Mouse (Mus musculus) ovary, postnatal 36 days (tissue): ENCODE data around the gene Fbxo2.
"Not testable (repeated sequence)": the region's sequence is repeated elsewhere in the genome, so short reads cannot be mapped to it uniquely, and the experiment has no call there.

Experiments used
- DNase-seq: peaks from one replicate; pipeline ENCODE4 v3.0.0; 2022; ENCODE audit warnings: low spot score, mixed read lengths

The Fbxo2 gene

DNA sequence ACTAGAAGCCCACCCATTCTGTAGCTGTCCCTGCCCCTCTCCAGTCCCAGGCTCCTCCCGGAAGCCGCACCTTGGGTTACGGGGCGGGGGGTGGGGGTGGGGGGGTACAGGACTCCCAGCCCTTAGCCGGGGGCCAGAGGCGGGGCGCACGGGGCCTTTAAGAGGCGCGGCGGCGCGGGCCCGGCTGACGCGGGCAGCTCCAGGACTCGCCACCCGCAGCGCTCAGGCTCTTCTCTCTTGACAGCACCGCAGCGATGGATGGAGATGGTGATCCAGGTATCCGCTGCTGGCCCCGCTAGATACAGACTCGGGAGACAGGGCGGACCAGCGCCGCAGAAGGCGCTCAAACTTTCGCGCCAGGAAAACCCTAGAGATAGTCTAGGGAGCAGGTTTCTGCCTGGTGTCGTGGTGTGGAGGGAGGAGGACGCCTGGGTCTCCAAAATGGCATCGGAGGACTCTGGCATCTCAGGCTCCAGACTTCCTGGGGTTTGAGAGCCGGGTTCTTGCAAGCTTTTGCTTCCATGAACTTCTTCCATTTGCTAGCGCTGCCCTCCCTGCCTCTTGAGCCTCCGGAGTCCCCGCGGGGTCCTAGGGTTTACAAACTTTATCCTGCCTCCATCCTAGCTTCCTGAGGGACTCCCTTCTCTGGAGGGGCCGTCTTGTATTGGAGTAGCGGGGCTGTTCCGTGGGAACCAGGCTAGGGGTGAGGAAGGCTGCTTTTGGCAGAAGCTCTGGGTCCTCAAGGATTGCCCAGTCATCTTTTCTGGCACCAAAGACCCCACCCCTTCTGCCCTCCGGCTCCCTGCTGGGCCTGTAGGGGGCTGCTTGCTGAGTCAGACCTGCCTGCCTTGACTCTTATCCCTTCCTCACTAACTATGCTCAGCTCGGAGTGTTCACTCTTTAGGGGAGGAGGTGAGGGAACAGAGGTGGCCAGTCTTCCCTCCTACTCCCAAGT, at the start of gene Fbxo2, which contains the start of gene Fbxo44:
Gene Fbxo2 (plus strand): TSS at position 186 of the 955 bp plus-strand sequence.
Gene Fbxo44 (minus strand): TSS at position 47 of the 955 bp plus-strand sequence.
- DNase-seq: peak; percentile 45

DNA sequence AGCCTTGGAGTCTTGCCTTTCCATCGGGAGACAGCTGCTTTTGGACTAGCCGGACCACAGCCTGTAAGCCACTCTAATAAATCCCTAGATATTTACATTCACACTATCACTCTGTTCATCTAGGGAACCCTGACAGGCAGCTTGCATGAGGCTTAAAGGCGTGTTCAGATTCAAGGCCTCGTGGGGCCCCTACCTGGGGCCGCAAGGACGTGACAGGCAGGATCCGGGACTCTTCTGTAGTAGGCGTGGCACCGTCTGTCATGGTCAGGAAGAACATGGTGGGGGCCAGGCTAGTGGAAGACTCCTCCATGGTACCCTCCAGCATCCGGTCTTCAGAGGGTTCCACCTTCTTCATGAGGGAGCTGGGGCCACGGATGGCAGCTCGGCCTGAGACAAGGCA, 47.9 kb upstream of the Fbxo2 start:
- no peak for DNase-seq

DNA sequence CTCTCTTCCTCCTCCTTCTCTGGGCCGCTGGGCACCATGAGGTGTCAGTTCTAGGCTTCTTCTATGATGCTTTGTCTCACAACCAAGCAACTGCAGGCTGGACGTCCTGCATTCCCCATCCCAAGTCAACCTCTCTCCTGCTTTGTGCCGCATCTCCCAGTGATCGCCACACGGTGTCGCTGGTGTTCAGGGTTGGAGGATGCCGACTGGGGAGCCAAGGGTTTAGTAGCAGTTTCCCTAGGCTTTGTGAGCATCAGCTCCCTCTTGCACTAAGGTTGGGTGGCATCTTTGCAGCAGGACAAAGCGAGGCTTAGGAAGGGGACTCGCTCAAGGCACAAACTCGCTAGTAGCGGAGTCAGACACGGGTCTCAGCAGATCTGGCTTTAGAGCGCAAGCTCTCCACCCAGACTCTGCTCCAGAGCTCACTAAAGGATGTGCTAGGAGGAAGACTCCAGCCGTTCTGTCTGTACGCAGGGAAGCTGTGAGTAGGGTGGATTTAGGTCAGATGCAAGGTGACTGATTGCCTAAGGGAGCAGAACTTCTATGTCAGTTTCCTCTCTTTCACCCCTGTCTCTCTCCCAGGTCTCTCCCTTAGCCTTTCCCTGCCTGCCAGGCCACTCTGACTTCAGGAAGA, 45.5 kb upstream of the Fbxo2 start:
- DNase-seq: peak; percentile 83

DNA sequence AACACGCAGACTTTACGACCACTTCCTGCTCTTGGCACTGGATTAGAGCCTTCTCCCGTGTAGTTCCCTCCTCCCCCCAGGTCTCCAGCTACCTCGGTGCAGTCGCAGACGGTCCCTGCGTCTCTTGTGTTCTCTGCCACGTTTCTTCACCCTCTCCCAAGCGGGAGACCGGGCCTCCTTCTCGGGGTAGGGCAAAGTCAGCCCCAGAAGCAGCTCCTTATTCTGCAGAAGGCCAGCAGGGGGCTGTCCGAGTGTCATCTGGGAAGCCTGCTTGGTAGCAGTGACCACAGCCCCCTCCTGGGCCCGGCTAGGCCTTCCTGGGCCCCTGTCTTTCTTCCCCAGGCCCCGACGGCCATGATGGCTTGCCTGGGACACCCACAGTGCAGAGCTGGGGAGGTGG, 45.0 kb upstream of the Fbxo2 start:
- peak; percentile 42 for DNase-seq

DNA sequence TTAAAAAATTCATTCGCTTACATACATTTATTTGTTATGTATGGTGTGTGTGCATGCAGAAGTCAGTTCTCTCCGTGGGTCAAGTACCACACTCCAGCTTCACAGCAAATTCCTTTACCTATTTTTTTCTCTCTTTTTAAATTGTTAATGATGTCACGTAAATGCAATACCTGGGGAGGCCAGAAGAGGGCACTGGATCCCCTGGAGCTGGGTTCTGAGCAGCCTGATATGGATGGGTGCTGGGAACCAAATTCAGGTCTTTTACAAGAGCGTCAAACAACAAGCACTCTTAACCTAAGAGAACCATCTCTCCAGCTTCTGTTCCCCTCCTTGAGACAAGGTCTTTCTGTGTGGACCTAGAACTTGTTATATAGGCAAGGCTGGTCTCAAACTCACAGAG, 43.8 kb upstream of the Fbxo2 start:
- no peak for DNase-seq

DNA sequence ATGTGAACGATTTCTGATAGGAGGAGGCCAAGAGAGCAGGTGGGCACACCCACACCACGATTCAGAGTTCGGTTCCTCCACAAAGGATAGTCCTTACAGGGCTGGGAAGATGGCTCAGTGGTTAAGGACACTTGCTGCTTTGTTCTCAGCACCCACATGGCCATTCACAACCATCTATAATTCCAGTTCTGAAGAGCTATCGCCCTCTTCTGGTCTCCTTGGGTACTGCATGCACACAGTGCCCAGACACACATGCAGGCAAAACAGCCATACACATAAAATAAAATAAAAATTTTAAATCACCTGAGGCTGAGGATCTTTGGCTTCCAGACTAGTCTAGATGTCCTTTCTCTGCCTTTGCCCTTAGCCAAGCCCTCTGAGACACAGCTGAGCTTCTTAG, 43.0 kb upstream of the Fbxo2 start:
- no peak for DNase-seq

- DNase-seq: not testable (repeated sequence)
These were observed 40.8 kb upstream of the Fbxo2 start for GRCm38 (mm10) chr4:148119578-148119977.

GRCm38 (mm10) chr4:148120555-148120954, 39.9 kb upstream of the Fbxo2 start:
- DNase-seq: no peak

GRCm38 (mm10) chr4:148121362-148121761, 39.1 kb upstream of the Fbxo2 start:
- DNase-seq: no peak

- no peak for DNase-seq
These were observed 38.3 kb upstream of the Fbxo2 start for GRCm38 (mm10) chr4:148121982-148122693.

GRCm38 (mm10) chr4:148122694-148123066, 37.7 kb upstream of the Fbxo2 start:
- no peak for DNase-seq

GRCm38 (mm10) chr4:148128241-148128640, 32.2 kb upstream of the Fbxo2 start:
- DNase-seq: no peak

GRCm38 (mm10) chr4:148128672-148129071, 31.7 kb upstream of the Fbxo2 start:
- no peak for DNase-seq

DNA sequence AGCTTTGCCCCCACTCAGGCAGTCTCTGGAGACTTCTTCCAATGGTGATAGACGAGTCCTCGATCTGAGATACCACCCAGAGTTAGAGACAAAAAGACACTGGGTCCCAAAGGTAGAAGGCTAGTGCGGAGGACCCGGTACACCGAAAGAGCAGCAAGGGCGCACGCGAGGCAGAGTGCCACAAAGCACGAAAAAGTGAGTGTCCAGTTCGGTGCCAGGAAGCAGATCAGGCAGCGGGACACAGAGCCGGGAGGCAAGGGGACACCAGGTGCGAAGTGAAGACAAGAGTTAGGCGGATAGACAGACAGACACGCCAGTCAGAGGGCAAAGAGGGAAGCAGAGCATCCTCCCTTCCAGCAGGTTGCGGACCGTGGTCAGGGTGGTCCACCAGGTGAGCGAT, 30.3 kb upstream of the Fbxo2 start, which contains the start of gene Mad2l2:
Gene Mad2l2 (plus strand): TSS at position 252 of the 400 bp plus-strand sequence.
- DNase-seq: no peak

- peak; percentile 77 for DNase-seq
These were observed 29.6 kb upstream of the Fbxo2 start, which contains the start of gene Draxin for GRCm38 (mm10) chr4:148130561-148131413. Draxin (minus strand) TSS chr4:148130698.

DNA sequence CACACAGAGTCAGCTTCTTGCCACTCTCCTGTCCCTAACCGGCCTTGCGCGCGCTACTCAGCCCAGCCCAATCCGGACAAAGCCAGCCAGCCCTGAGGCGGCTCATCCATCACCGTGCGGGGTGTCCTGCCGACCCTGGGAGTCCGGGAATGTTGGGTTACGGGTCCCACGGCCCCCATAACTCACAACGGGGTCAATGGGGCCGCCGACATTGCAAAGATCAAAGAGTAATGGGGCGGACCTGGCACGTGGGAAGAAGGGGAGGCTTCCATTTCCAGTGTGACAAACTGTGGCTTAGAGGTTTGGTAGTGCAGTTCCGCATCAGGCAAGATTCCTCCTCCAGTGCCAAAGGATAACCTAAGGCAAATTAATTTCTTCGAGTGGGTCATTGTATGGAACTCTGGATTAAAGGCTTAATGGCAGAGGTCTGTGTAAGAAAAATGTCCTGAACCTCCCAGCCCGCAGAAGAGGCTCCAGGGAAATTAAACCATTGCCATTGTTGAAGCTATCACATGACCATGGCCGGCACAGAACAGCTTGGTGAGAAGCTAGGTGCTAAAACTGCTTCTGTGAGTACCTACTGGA, 28.8 kb upstream of the Fbxo2 start:
- DNase-seq: no peak

DNA sequence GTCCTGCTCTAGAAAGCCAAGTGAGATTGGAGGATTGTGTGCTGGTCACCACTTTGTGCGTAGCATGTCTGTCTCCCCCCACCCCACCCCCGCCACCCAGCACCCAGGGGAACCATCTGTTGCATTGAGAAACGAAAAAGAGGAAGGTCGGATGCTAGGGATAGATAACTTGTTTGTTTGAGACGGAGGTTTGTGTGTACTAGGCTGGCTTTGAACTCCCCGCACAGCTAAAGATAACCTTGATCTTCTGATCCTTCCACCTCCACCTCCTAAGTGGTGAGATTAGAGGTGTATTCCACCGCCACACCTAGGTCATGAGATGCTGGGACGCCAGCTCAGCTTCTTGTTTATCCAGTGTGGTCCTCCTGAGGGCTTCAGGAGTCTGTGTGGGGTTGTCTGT, 25.4 kb upstream of the Fbxo2 start:
- no peak for DNase-seq

- DNase-seq: no peak
These were observed 22.9 kb upstream of the Fbxo2 start for GRCm38 (mm10) chr4:148137503-148137902.

DNA sequence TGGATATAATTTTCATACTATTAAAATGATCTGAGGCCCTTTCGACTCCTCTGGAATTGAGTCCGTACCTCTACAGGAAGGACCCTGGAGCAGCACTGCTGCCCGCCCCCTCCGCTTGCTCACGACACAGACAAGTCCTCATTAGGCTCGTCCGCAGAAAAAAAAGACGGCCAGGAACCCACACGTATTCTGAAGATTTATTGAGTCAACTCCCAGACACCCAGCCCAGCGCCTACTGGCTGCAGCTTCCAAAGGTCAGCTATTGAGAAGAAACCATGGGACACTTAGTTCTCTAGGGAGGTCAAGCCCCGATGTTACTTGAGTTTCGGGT, 20.7 kb upstream of the Fbxo2 start:
- no peak for DNase-seq

DNA sequence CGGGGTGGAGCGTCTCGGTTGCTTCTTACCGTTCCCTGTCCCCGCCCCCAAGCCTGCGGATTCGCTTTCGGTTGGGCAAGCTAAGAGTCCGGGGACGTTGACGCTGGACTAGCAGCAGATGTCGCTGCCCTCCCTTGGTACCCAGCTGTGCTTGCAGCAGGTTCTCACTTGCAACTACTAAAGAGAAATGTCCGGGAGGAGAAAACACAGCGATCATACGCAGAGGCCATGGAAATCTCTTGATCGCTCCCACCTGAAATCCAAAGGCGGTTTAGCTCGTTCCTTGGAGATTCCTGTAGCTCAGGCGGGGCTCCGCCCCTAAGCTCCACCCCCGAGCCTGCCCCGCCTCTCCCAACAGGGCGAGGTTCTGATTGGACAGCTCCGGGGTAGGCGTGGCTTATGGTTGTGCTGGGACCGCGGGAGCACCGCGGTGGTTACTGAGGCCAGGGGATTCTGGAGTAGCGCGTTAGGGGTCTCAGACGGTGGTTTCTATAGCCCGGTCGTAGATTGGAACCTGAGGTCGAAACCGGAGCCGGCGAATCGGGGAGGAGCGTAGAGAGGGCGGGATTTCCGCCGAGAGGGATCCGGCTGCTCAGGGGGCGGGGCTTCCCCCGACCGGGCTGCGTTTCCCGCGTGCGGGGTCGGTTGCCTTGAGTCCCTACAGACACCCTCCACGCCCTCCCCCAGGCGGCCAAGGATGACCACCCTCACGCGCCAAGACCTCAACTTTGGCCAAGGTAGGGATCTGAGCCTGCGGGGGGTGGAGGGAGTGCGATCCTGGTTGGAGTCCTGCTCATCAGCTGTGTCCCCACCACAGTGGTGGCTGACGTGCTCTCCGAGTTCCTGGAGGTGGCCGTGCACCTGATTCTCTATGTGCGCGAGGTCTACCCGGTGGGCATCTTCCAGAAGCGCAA, 20.1 kb upstream of the Fbxo2 start:
- peak; percentile 90 for DNase-seq
